Mouse (Mus musculus) midbrain, embryonic 10.5 days (tissue): Measurements from ENCODE around the gene Ccdc183. TPM values are rescaled to one million over a fixed set of nuclear protein-coding genes. Genes with fewer than 3 reads are reported as not detected.

Source experiments
- DNase-seq: peaks from one replicate; pipeline ENCODE4 v3.0.0-alpha.2; 2017; ENCODE audit warnings: low spot score
- H3K27ac ChIP-seq: fragments of 300-500 bp; sonication (generic); replicated peaks from 2 replicates; pipeline ENCODE4 v1.5.1; 2016; ENCODE audit warnings: mild to moderate bottlenecking
- H3K27me3 ChIP-seq: fragments of 300-500 bp; sonication (generic); 2 replicates; pipeline ENCODE4 v1.6.1; 2016; ENCODE audit warnings: low read depth, mild to moderate bottlenecking; ENCODE audit not compliant: poor library complexity, severe bottlenecking
- H3K36me3 ChIP-seq: fragments of 300-500 bp; sonication (generic); 2 replicates; pipeline ENCODE4 v1.6.1; 2016; ENCODE audit warnings: mild to moderate bottlenecking, moderate library complexity
- H3K4me1 ChIP-seq: fragments of 300-500 bp; sonication (generic); 2 replicates; pipeline ENCODE4 v1.6.1; 2016
- H3K4me3 ChIP-seq: fragments of 300-500 bp; sonication (generic); 2 replicates; pipeline ENCODE4 v1.5.1; 2016; ENCODE audit warnings: mild to moderate bottlenecking, moderate library complexity
- H3K9me3 ChIP-seq: fragments of 300-500 bp; sonication (generic); replicated peaks from 2 replicates; pipeline ENCODE4 v1.6.1; 2016; ENCODE audit warnings: mild to moderate bottlenecking
- WGBS: fragments of 180-500 bp; shearing (Covaris S2); methylation state at CpG from one replicate; pipeline ENCODE4 v1.1.7; 2016; 5-methylcytosine and 5-hydroxymethylcytosine counted together
- polyA plus RNA-seq: library from polyadenylated mRNA; unstranded; fragments of >200 nt; fragmentation: Nextera tagmentation; extraction: Ambion mirVana; gene quantifications from 2 replicates; pipeline ENCODE4 v1.2.1, GENCODE M21; 2016

Gene Ccdc183
- polyA plus RNA-seq, 1 experiment from 2014 or later: 0.04 TPM

GRCm38 (mm10) chr2:25598749-25599148 lies 18.7 kb downstream of the Ccdc183 start:
- peaks cover 99% of the 10 kb centered on the region for H3K36me3 ChIP-seq
- H3K4me3 ChIP-seq: no peak overlapping the region
- WGBS: 98% methylated on average over 1 of the region's 1 CpGs
- no peak for DNase-seq
- H3K9me3 ChIP-seq: no peaks in the 10 kb centered on the region
- H3K27ac ChIP-seq: no peak overlapping the region
- no peaks in the 10 kb centered on the region for H3K4me1 ChIP-seq
- no peaks in the 10 kb centered on the region for H3K27me3 ChIP-seq

- H3K27ac ChIP-seq: no peak overlapping the region
- WGBS: 95% methylated on average over 5 of the region's 5 CpGs
- H3K36me3 ChIP-seq: peaks cover 99% of the 10 kb centered on the region
- H3K27me3 ChIP-seq: no peaks in the 10 kb centered on the region
- no peaks in the 10 kb centered on the region for H3K9me3 ChIP-seq
- DNase-seq: no peak
- no peak overlapping the region for H3K4me3 ChIP-seq
- H3K4me1 ChIP-seq: no peaks in the 10 kb centered on the region
Measured at GRCm38 (mm10) chr2:25596765-25597510, 20.5 kb downstream of the Ccdc183 start.

GRCm38 (mm10) chr2:25591863-25592262 lies 25.6 kb downstream of the Ccdc183 start:
- Histone ChIP-seq H3K4me1 (no peaks in the 10 kb centered on the region), H3K27ac (no peak overlapping the region), H3K27me3 (no peaks in the 10 kb centered on the region), H3K4me3 (no peak overlapping the region), H3K36me3 (peaks cover 97% of the 10 kb centered on the region), H3K9me3 (no peaks in the 10 kb centered on the region)
- DNase-seq: no peak
- WGBS: 88% methylated on average over 2 of the region's 2 CpGs

GRCm38 (mm10) chr2:25588227-25588907 lies 29.1 kb downstream of the Ccdc183 start:
- no peaks in the 10 kb centered on the region for H3K27me3 ChIP-seq
- H3K4me1 ChIP-seq: no peaks in the 10 kb centered on the region
- H3K9me3 ChIP-seq: no peaks in the 10 kb centered on the region
- no peak overlapping the region for H3K27ac ChIP-seq
- WGBS: 94% methylated on average over 8 of the region's 8 CpGs
- H3K4me3 ChIP-seq: no peak overlapping the region
- peaks cover 98% of the 10 kb centered on the region for H3K36me3 ChIP-seq
- DNase-seq: no peak

- no peaks in the 10 kb centered on the region for H3K27me3 ChIP-seq
- 93% methylated on average over 8 of the region's 8 CpGs for WGBS
- peaks cover 5% of the 10 kb centered on the region for H3K4me1 ChIP-seq
- H3K27ac ChIP-seq: no peak overlapping the region
- H3K36me3 ChIP-seq: peaks cover 93% of the 10 kb centered on the region
- H3K9me3 ChIP-seq: no peaks in the 10 kb centered on the region
- no peak overlapping the region for H3K4me3 ChIP-seq
- no peak for DNase-seq
Measured at GRCm38 (mm10) chr2:25587290-25587689, 30.2 kb downstream of the Ccdc183 start.

GRCm38 (mm10) chr2:25585601-25586000 lies 31.9 kb downstream of the Ccdc183 start:
- WGBS: 89% methylated on average over 3 of the region's 3 CpGs
- no peaks in the 10 kb centered on the region for H3K9me3 ChIP-seq
- peaks cover 76% of the 10 kb centered on the region for H3K36me3 ChIP-seq
- no peak overlapping the region for H3K4me3 ChIP-seq
- peaks cover 18% of the 10 kb centered on the region for H3K4me1 ChIP-seq
- no peak for DNase-seq
- no peak overlapping the region for H3K27ac ChIP-seq
- H3K27me3 ChIP-seq: peaks cover 9% of the 10 kb centered on the region

- no peaks in the 10 kb centered on the region for H3K9me3 ChIP-seq
- 94% methylated on average over 4 of the region's 4 CpGs for WGBS
- H3K4me3 ChIP-seq: no peak overlapping the region
- peaks cover 24% of the 10 kb centered on the region for H3K4me1 ChIP-seq
- DNase-seq: no peak
- H3K27me3 ChIP-seq: peaks cover 16% of the 10 kb centered on the region
- H3K36me3 ChIP-seq: peaks cover 69% of the 10 kb centered on the region
- H3K27ac ChIP-seq: no peak overlapping the region
Measured at GRCm38 (mm10) chr2:25584856-25585255, 32.6 kb downstream of the Ccdc183 start.

- H3K4me1 ChIP-seq: peaks cover 31% of the 10 kb centered on the region
- no peak for DNase-seq
- no peak overlapping the region for H3K27ac ChIP-seq
- WGBS: 97% methylated on average over 3 of the region's 3 CpGs
- peaks cover 23% of the 10 kb centered on the region for H3K27me3 ChIP-seq
- H3K9me3 ChIP-seq: no peaks in the 10 kb centered on the region
- peaks cover 62% of the 10 kb centered on the region for H3K36me3 ChIP-seq
- no peak overlapping the region for H3K4me3 ChIP-seq
Measured at GRCm38 (mm10) chr2:25584152-25584551, 33.3 kb downstream of the Ccdc183 start.

GRCm38 (mm10) chr2:25583571-25583970 lies 33.9 kb downstream of the Ccdc183 start:
- H3K36me3 ChIP-seq: peaks cover 58% of the 10 kb centered on the region
- peaks cover 29% of the 10 kb centered on the region for H3K27me3 ChIP-seq
- H3K27ac ChIP-seq: no peak overlapping the region
- no peak for DNase-seq
- no peaks in the 10 kb centered on the region for H3K9me3 ChIP-seq
- WGBS: 72% methylated on average over 4 of the region's 4 CpGs
- H3K4me3 ChIP-seq: no peak overlapping the region
- peaks cover 36% of the 10 kb centered on the region for H3K4me1 ChIP-seq

- no peaks in the 10 kb centered on the region for H3K9me3 ChIP-seq
- H3K27me3 ChIP-seq: peaks cover 34% of the 10 kb centered on the region
- H3K36me3 ChIP-seq: peaks cover 53% of the 10 kb centered on the region
- 90% methylated on average over 6 of the region's 6 CpGs for WGBS
- H3K4me1 ChIP-seq: peaks cover 41% of the 10 kb centered on the region
- no peak for DNase-seq
- H3K27ac ChIP-seq: no peak overlapping the region
- H3K4me3 ChIP-seq: no peak overlapping the region
Measured at GRCm38 (mm10) chr2:25583120-25583481, 34.4 kb downstream of the Ccdc183 start.

- peaks cover 46% of the 10 kb centered on the region for H3K4me1 ChIP-seq
- DNase-seq: no peak
- H3K4me3 ChIP-seq: no peak overlapping the region
- peaks cover 39% of the 10 kb centered on the region for H3K27me3 ChIP-seq
- 67% methylated on average over 12 of the region's 12 CpGs for WGBS
- no peak overlapping the region for H3K27ac ChIP-seq
- H3K9me3 ChIP-seq: no peaks in the 10 kb centered on the region
- peaks cover 48% of the 10 kb centered on the region for H3K36me3 ChIP-seq
Measured at GRCm38 (mm10) chr2:25582466-25583119, 34.9 kb downstream of the Ccdc183 start.

GRCm38 (mm10) chr2:25581901-25582301 lies 35.6 kb downstream of the Ccdc183 start:
- H3K27ac ChIP-seq: no peak overlapping the region

More at GRCm38 (mm10) chr2:25581901-25582301, 35.6 kb downstream of the Ccdc183 start:
- DNase-seq: no peak
- Histone ChIP-seq H3K9me3 (no peaks in the 10 kb centered on the region), H3K4me1 (peaks cover 53% of the 10 kb centered on the region), H3K36me3 (peaks cover 41% of the 10 kb centered on the region), H3K4me3 (peak overlapping the region; percentile 47; the same call in 1 of the 2 replicates), H3K27me3 (peaks cover 46% of the 10 kb centered on the region)
- 36% methylated on average over 6 of the region's 6 CpGs for WGBS
